Mouse (Mus musculus) layer of hippocampus, postnatal 36 days (tissue): Measurements from ENCODE around the gene Nrxn3. TPM values are rescaled to one million over a fixed set of nuclear protein-coding genes. Genes with fewer than 3 reads are reported as not detected.

Experiments
- DNase-seq, 2 experiments: peaks; one replicate each; pipeline ENCODE4 v3.0.0; 2022
- total RNA-seq, 2 experiments: library from RNA; stranded (reverse); gene quantifications; 2 replicates each; pipeline ENCODE4 v1.2.3; 2021

Nrxn3 gene
- total RNA-seq, 2 experiments from 2014 or later: 185 to 190 TPM

DNA sequence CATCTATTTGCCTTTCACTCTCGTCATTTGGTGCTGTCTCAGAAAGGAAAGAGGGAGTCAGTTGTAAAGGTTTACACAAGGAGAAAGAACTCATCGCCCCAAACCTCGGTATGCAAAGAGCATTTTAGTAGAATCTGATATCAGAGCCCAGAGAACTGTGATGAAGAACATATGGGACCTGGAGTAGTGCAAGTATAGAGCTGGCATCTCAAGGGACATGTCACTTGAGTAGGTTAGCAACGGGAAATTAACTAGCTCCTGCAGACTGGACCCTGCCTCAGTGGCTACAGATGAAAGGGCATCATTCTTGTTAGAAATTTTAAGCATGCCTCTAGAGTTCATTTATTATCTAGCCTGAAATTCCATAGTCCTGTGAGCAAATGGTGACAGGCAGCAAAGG, 1099.5 kb downstream of the Nrxn3 start:
- no peak for DNase-seq

DNA sequence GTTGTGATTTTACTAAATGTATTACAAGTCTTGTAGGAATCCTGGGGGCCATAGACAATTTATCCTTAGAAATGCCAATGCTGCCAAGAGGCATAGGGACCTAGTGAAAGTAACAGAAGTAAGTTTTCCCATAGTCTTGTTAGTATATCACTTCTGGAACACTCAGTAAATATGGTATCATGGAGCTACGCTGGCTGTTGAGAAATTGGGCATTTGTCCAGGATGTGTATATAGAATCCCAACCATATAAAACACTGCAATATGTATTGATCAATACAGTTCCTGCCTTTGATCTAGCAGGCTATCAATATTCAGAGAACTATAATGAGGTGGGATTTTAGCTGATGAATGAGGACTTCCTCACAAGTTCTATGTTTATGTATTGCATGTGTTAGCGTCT, 1107.3 kb downstream of the Nrxn3 start:
- no peak for DNase-seq

DNA sequence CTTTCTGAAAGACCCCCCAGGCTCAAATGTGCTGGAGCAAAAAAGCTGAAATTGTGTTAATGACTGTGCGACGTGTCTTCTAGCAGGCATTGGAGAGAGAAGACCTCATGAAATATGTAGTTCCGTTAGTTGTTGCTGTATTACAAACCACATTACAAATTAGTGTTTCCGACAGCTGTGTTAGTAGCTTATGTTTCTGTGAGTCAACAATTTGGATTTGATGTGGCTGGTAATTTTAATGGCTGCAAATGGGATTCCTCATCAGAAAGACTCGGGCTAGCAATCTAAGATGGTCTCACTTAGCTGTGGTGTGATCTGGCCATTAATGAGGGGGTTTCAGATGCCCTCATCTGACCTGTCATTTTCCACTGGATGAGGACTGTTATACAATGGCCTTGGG, 1107.7 kb downstream of the Nrxn3 start:
- DNase-seq: no peak

DNA sequence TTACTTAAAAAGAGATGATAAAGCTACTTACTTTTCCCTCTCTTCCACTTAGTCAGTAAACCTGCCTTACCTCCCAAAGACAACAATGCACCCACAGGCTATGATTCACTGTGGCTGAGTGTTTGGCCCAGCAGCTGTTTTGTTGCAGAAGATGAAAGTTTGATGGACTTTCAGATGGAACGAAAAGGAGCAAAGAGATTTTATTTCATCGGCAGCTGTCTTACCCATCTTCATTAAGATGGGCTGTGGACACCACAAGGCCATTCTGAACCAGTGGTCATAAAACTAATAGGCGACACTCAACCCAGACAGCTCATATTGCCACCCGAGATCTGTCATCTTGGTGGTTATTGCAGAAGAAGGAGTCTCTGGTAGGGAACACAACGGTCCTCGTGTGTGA, 1108.6 kb downstream of the Nrxn3 start:
- no peak for DNase-seq

GRCm38 (mm10) chr12:89836271-89836670, 1113.6 kb downstream of the Nrxn3 start:
- DNase-seq: no peak

DNA sequence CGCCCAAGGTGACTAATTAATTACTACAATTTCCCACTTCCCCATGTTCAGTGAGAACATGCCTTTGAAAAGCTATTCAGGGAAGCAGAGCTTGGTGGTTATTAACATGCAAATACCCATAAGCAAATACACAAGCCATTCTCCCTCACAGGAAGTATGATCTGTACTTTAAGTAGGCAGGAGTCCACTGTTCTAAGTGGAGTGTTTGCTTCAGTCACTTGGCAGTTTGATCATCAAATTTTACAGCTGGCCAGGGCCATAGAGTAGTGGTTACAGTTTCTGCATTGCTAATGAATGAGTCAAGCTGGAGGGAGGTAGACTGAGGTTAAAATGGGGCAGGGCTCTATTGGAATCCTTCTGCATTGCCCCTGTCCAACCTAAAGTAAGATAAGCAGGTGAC, 1120.2 kb downstream of the Nrxn3 start:
- no peak for DNase-seq

- DNase-seq: no peak
Measured at GRCm38 (mm10) chr12:89848116-89848515, 1125.4 kb downstream of the Nrxn3 start.

GRCm38 (mm10) chr12:89854355-89854754, 1131.7 kb downstream of the Nrxn3 start:
- no peak for DNase-seq

DNA sequence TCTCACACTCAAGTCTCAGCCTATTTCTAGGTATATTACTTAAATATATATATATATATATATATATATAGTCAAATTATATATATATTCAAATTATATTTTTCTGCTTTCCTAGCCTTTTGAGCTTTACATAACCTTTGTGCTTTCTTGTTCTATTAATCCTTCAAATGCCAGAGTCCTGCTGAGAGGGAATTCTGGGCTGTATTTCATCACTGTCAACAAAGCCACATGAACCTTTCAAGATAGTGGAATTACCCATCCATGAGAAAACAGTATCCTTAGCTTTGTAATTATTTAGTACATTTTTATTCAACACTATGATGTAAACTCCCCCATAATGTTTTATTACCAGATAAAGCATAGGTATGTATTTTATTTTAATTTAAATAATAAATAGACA, 1144.4 kb downstream of the Nrxn3 start:
- DNase-seq: no peak

- DNase-seq: no peak
Measured at GRCm38 (mm10) chr12:89882617-89883370, 1160.1 kb downstream of the Nrxn3 start.

DNA sequence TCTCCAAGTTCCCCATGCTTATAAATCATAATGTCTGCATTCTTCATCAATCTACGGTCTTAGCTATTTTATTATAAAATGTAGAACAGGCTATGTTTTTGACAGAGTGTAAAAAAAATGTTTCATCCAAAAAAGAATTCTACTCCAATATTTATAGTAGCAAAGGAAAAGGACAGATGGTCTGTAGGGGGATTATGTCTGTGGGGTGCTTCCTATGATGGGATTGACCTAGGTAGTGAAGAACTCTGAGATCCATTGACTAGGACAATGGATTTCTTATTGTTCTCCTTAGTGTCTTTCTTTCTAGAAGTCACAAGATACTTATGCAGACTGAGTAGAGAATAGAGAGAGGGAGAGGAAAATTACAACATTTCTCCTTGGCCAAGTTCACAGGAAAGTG, 1161.9 kb downstream of the Nrxn3 start:
- no peak for DNase-seq

DNA sequence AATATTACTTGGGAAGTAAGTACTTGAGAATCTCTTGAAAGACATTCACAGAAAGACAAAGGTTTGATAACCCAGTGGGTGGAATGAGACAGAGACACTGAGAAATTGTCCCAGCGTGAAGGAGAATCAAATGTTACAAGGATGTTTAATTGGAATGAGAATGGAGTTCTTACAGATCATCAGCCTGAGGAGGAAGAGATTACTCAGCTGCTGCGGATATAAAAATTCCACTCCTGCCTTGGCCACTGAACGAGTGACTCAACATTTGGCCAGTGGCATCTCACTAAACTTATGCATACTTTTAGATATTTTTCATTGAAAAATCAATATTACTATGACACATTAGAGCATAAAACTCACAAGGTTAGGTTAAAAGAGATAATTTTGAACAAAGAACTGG, 1166.0 kb downstream of the Nrxn3 start:
- DNase-seq: no peak

- no peak for DNase-seq
Measured at GRCm38 (mm10) chr12:89896901-89897300, 1174.2 kb downstream of the Nrxn3 start.

- no peak for DNase-seq
Measured at GRCm38 (mm10) chr12:89909578-89909977, 1186.9 kb downstream of the Nrxn3 start.

GRCm38 (mm10) chr12:89918138-89918829, 1195.6 kb downstream of the Nrxn3 start:
- no peak for DNase-seq

GRCm38 (mm10) chr12:89932338-89932737, 1209.7 kb downstream of the Nrxn3 start:
- no peak for DNase-seq

DNA sequence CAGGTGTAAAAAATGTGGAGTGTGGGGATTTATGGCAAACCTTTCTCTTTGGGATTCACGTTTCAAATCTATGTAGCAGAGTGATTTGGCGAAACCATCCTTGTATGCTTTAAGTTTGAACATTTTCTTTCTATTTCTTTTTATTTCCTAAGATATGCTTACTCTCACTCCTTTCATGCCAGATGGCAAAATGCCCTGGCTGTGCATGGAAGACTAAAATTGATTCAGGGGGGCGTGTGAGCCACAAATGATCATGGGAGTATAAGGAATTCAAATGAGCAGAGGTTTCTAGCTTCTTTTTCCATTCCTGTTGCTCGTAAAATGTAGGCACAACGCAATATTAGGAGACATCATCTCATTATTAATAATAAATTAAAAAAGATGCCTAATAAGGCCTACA, 1211.0 kb downstream of the Nrxn3 start:
- DNase-seq: no peak

DNA sequence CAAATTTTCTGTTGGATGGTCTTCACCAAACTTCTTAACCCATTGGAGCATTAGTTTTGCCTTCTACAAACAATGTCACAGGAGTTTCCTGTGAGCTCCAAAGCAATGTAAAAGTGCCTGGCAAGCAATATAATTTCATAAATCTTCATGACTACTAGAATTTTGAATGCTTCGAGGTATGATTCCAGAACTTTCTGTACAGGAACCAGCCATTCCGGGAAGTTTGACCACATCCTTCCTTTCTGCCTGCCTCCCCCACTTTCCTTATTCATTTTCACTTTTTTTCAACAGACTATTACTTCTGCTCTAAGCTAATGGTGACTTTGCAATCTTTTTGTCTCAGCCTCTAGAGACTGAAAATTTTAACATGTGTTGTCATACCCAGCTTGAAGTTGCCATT, 1218.1 kb downstream of the Nrxn3 start:
- no peak for DNase-seq

DNA sequence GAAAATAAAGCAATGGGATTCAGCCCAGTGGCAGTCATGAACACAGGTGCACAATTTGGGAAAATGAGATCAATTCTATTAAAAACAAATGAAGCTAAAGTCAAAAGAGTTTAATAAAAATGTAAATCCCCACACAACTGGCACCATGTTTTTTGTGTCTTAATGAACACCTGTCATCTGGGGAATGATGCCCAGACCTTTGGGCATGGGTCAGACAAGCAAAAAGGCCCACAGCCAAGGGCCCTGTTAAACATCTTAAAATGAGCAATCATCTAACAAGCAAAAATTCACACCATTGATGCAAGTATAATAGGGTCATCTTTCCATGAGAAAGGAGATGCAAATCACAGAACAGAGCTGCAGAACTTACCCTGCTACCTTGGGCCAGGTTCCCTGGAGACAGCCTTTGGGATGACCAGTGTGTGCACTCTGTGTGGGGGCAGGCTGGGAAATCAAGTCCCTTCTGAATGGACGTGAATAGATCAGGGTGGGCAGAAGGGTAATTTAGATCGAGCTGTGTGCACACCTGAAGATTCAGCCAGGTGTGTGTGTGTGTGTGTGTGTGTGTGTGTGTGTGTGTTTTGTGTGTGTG, 1223.3 kb downstream of the Nrxn3 start:
- no peak for DNase-seq

DNA sequence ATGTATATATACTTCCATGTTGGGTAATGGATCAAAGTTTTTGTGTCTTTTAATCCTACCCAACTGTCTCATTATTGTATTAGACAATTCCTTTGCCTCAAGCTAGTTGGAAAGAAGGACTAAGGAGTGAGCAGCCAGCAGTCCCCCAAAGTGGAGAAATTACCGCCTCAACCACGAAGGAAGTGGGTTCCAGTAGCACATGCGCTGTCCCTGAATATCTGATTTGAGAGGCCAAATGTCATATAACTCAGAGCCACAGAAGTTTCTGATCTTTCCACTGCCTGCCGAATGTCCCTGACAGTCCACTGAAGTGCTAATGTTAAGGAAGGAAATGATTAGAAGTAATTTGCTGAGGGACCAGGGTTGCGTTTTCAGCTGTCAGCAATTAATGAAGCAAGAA, 1223.8 kb downstream of the Nrxn3 start:
- no peak for DNase-seq

- DNase-seq: no peak
Measured at GRCm38 (mm10) chr12:89953237-89953636, 1230.6 kb downstream of the Nrxn3 start.

- no peak for DNase-seq
Measured at GRCm38 (mm10) chr12:89953649-89954048, 1231.0 kb downstream of the Nrxn3 start.

DNA sequence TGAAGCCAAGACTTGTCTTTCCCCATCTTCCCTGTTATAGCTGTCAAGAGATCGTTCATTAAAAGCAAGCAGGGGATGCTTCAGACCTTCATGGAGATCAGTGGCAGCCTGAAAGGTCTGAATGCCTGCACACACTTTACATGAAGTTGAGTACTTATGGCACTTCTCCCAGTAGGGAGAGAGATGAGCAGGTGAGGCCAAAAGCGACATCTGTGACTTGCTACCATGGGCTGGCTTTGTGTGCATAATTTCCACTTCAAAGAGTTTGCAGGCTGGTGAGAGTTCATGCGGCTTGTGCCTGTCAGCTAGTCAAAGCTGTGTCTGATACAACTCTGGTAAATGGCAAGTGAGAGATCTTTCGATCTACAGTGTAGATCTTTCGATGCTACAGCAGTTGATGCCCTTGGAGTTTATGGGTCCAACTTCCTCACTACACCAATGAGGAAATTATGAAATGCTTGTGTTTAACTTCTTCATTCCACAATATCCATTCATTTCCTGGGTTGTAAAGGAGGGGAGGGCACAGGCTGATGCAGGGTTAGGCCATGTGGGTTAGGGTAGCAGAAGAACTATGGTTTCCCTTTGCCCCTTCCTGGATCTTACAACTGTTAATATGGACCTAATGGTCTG, 1231.9 kb downstream of the Nrxn3 start:
- DNase-seq: no peak
